Mouse (Mus musculus): ENCODE measurements around the gene Cnnm2. TPM values are rescaled to one million over a fixed set of nuclear protein-coding genes. Genes with fewer than 3 reads are reported as not detected.

Cnnm2 gene
- polyA plus RNA-seq, 1 experiment from 2014 or later: 2.4 TPM

DNA sequence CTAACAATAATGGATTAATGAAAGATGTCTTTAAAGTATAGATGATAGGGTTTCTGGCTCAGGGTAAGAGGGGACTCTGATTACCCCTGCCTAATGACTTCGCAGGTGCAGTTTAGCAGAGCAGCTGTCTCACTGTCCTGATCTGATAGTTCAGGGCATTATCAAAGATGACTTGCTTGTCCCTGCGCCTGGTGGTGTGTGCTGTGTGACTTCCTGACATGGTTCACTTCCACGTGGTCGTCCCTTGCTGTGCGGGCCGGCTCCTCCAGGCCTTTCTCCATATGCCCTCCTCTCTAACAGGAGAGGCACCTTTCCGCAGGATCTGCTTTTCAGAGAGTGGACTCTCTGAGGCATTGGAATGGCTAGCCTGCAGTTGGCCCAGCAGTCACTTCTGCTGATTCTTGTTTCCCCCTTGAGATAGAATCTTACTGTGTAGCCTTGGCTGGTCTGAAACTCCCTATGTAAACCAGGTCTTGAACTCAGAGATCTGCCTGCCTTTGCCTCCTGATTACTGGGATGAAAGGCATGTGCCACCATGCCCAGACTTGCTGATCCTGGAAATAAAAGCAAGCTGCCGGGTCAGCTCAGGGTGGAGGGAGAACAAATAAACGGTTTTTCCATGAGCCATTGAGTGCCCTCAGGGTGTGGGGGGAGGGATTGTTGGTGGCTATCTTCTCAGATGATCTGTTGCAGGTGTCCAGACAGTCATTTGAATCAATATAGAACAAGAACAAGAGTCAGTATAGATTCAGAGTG lies 44.7 kb downstream of the Cnnm2 start:
- no peak for ATAC-seq
- 64% methylated on average over 9 of the region's 9 CpGs for WGBS
- no peak overlapping the region for H3K9ac ChIP-seq (replicated peaks; ENCODE audit: low read depth)

DNA sequence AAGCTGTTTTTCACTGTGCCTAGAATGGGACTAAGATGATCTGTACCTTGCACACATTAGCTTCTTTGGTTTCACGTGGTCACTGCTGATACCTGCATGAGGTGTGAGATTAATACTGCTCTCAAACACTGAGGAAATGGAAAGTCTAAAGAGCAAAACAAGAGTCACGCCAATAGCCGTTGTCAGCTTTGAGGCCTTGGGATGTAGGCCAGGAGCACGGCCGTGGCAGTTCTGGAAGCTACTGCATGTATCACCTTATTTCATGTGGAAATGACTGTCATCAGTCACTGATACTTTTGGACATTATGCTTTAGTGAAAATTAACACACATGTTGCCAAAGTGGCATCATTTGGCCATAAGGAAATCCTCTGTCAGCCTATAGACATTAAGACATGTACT lies 46.9 kb downstream of the Cnnm2 start:
- no peak overlapping the region for H3K4me2 ChIP-seq (replicated peaks; ENCODE audit: low read depth, low read length)
- H3K27me3 ChIP-seq (replicated peaks; ENCODE audit: insufficient read depth, low read length): no peaks in the 10 kb centered on the region
- no peak overlapping the region for H3K27ac ChIP-seq (ENCODE audit: low read length)
- no peaks in the 10 kb centered on the region for H3K4me1 ChIP-seq (ENCODE audit: insufficient read depth, low read depth, low read length)
- no peaks in the 10 kb centered on the region for H3K9me3 ChIP-seq (ENCODE audit: low read length)
- H3K4me3 ChIP-seq (ENCODE audit: low read depth, low read length): no peak overlapping the region
- H3K9ac ChIP-seq (replicated peaks; ENCODE audit: low read depth): no peak overlapping the region
- DNase-seq (ENCODE audit: low spot score): no peak
- no peak for TF ChIP-seq CTCF (IDR thresholded peaks at IDR 0.05)
- TF ChIP-seq EP300 (IDR thresholded peaks at IDR 0.05): no peak
- WGBS: 91% methylated on average over 5 of the region's 5 CpGs
- ATAC-seq: no peak
- H3K36me3 ChIP-seq (ENCODE audit: insufficient read depth, low read length): no peaks in the 10 kb centered on the region

More for the DNA sequence above, 44.7 kb downstream of the Cnnm2 start:
- Histone ChIP-seq H3K27ac (ENCODE audit: low read length) (no peak overlapping the region), H3K4me1 (ENCODE audit: insufficient read depth, low read depth, low read length) (no peaks in the 10 kb centered on the region), H3K4me2 (replicated peaks; ENCODE audit: low read depth, low read length) (no peak overlapping the region), H3K36me3 (ENCODE audit: insufficient read depth, low read length) (no peaks in the 10 kb centered on the region), H3K9me3 (ENCODE audit: low read length) (no peaks in the 10 kb centered on the region), H3K27me3 (replicated peaks; ENCODE audit: insufficient read depth, low read length) (no peaks in the 10 kb centered on the region), H3K4me3 (ENCODE audit: low read depth, low read length) (no peak overlapping the region)
- no peak for DNase-seq (ENCODE audit: low spot score)
- TF ChIP-seq EP300 (IDR thresholded peaks at IDR 0.05) (no peak), CTCF (IDR thresholded peaks at IDR 0.05) (no peak)

DNA sequence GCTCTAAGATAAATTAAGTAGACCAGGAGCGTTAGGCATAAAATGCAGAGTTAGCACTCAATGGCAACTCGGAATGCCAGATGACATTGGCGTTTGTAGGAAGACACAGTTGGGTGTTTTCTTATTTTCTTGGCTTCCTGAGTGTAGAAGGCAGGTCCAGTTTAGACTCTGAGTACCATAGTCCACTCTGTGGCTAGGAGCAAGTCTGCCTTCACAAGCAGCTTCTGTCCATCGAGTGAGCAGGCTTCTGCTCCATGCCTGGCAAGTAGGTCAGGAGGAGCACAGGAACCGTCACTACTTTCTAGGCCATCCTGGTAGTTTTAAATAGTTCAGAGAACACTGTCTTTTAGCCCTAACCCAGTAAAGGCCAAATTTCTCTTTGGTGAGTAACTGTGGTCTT lies 47.6 kb downstream of the Cnnm2 start:
- ATAC-seq: no peak
- no peaks in the 10 kb centered on the region for H3K9me3 ChIP-seq (ENCODE audit: low read length)
- no peak overlapping the region for H3K9ac ChIP-seq (replicated peaks; ENCODE audit: low read depth)
- no peak for DNase-seq (ENCODE audit: low spot score)
- no peaks in the 10 kb centered on the region for H3K27me3 ChIP-seq (replicated peaks; ENCODE audit: insufficient read depth, low read length)
- no peak overlapping the region for H3K4me3 ChIP-seq (ENCODE audit: low read depth, low read length)
- H3K4me1 ChIP-seq (ENCODE audit: insufficient read depth, low read depth, low read length): no peaks in the 10 kb centered on the region
- no peak overlapping the region for H3K4me2 ChIP-seq (replicated peaks; ENCODE audit: low read depth, low read length)
- H3K27ac ChIP-seq (ENCODE audit: low read length): no peak overlapping the region
- TF ChIP-seq CTCF (IDR thresholded peaks at IDR 0.05): no peak
- no peak for TF ChIP-seq EP300 (IDR thresholded peaks at IDR 0.05)
- no peaks in the 10 kb centered on the region for H3K36me3 ChIP-seq (ENCODE audit: insufficient read depth, low read length)
- WGBS: 83% methylated on average over 5 of the region's 5 CpGs

DNA sequence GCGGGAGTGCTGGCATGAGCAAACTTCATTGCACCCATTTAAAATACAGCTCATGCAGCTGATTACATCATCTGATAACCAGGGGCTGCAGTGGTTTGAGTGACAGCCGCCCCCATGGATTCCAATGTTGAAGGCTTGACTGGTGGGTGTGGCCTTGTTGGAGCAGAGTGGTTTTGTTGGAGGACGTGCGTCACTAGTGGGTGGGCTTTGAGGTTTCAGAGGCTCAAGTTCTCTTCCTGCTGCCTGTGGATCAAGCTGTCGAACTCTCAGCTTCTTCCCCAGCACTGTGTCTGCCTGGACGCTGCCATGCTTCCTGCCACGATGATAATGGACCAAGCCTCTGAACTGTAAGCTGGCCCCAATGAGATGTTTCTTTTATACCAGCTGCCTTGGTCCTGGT lies 57.9 kb downstream of the Cnnm2 start:
- Histone ChIP-seq H3K4me1 (ENCODE audit: insufficient read depth, low read depth, low read length) (no peaks in the 10 kb centered on the region), H3K9me3 (ENCODE audit: low read length) (no peaks in the 10 kb centered on the region), H3K4me3 (ENCODE audit: low read depth, low read length) (no peak overlapping the region), H3K4me2 (replicated peaks; ENCODE audit: low read depth, low read length) (no peak overlapping the region), H3K27me3 (replicated peaks; ENCODE audit: insufficient read depth, low read length) (no peaks in the 10 kb centered on the region), H3K9ac (replicated peaks; ENCODE audit: low read depth) (no peak overlapping the region), H3K27ac (ENCODE audit: low read length) (no peak overlapping the region), H3K36me3 (ENCODE audit: insufficient read depth, low read length) (no peaks in the 10 kb centered on the region)
- TF ChIP-seq EP300 (IDR thresholded peaks at IDR 0.05): no peak
- no peak for TF ChIP-seq CTCF (IDR thresholded peaks at IDR 0.05)
- WGBS: 45% methylated on average over 7 of the region's 7 CpGs
- ATAC-seq: no peak
- DNase-seq (ENCODE audit: low spot score): peak; percentile 23

DNA sequence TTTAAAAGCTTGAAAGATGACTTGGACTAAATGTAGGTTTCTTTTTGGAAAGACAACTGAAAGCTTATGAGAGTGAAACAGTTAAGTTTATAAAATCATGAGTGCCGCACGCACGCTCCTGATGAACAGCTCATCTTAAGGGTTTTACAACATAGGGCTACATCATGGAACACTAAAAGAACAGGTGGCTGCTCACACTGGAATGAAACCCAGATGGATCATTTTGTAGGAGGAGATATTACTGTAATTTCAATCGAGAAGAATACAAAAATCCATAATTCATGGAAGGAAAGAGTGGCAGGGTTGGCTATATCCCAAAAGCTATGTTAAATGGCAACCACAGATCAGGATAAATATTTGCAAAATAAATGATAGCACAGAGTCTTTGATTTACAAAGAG lies 61.1 kb downstream of the Cnnm2 start:
- no peak for TF ChIP-seq CTCF (IDR thresholded peaks at IDR 0.05)
- no peak for TF ChIP-seq EP300 (IDR thresholded peaks at IDR 0.05)
- H3K27me3 ChIP-seq (replicated peaks; ENCODE audit: insufficient read depth, low read length): no peaks in the 10 kb centered on the region

DNA sequence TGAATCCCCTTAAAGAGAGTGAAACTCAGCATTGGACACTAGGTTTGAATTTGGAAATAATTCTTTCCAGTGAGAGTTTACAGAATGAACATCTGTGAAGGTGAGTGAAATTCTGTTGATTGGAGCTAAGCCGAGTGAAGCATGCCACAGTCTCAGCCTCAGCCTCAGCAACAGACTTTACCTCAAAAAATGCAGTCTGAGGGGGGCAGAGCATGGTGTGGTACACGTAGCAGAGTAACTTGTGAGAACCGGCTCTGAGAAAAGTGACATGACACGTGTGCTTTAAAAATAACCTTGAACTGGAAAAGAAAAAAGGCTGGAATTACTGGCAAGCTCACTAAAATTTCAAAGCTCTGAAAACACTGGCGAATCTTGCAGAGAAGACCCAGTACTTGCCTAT lies 62.4 kb downstream of the Cnnm2 start:
- ATAC-seq (no peak), DNase-seq (ENCODE audit: low spot score) (no peak)
- Histone ChIP-seq H3K4me3 (ENCODE audit: low read depth, low read length) (no peak overlapping the region), H3K4me1 (ENCODE audit: insufficient read depth, low read depth, low read length) (no peaks in the 10 kb centered on the region), H3K27me3 (replicated peaks; ENCODE audit: insufficient read depth, low read length) (no peaks in the 10 kb centered on the region), H3K4me2 (replicated peaks; ENCODE audit: low read depth, low read length) (no peak overlapping the region), H3K9ac (replicated peaks; ENCODE audit: low read depth) (no peak overlapping the region), H3K27ac (ENCODE audit: low read length) (no peak overlapping the region), H3K36me3 (ENCODE audit: insufficient read depth, low read length) (no peaks in the 10 kb centered on the region), H3K9me3 (ENCODE audit: low read length) (no peaks in the 10 kb centered on the region)
- TF ChIP-seq EP300 (IDR thresholded peaks at IDR 0.05): no peak
- TF ChIP-seq CTCF (IDR thresholded peaks at IDR 0.05): no peak
- WGBS: 63% methylated on average over 5 of the region's 5 CpGs

More for the DNA sequence above, 61.1 kb downstream of the Cnnm2 start:
- no peaks in the 10 kb centered on the region for H3K36me3 ChIP-seq (ENCODE audit: insufficient read depth, low read length)
- H3K4me3 ChIP-seq (ENCODE audit: low read depth, low read length): no peak overlapping the region
- no peaks in the 10 kb centered on the region for H3K4me1 ChIP-seq (ENCODE audit: insufficient read depth, low read depth, low read length)
- no peak for DNase-seq (ENCODE audit: low spot score)
- no peak overlapping the region for H3K4me2 ChIP-seq (replicated peaks; ENCODE audit: low read depth, low read length)
- no peak overlapping the region for H3K9ac ChIP-seq (replicated peaks; ENCODE audit: low read depth)
- no peak overlapping the region for H3K27ac ChIP-seq (ENCODE audit: low read length)
- H3K9me3 ChIP-seq (ENCODE audit: low read length): no peaks in the 10 kb centered on the region
- WGBS: 68% methylated on average over 4 of the region's 4 CpGs
- ATAC-seq: no peak
